Mouse (Mus musculus): ENCODE measurements around the gene Erh. TPM values are rescaled to one million over a fixed set of nuclear protein-coding genes. Genes with fewer than 3 reads are reported as not detected.

Erh gene
- polyA plus RNA-seq, 1 experiment, result 9.8 TPM

- no peaks in the 10 kb centered on the region for H3K27me3 ChIP-seq (ENCODE audit: control insufficient read depth, insufficient read depth, low read length)
- WGBS, result 75% methylated on average over 5 of the region's 5 CpGs
- no peak overlapping the region for H3K27ac ChIP-seq (ENCODE audit: insufficient read depth, low read depth, low read length)
- TF ChIP-seq POLR2A (IDR thresholded peaks at IDR 0.05; ENCODE audit: low read depth, low read length) (no peak), CTCF (IDR thresholded peaks at IDR 0.05; ENCODE audit: extremely low read depth, insufficient read length, insufficient replicate concordance, low read depth, low read length) (no peak)
- H3K4me3 ChIP-seq (ENCODE audit: low read depth, low read length), result no peak overlapping the region
- no peaks in the 10 kb centered on the region for H3K36me3 ChIP-seq (ENCODE audit: control insufficient read depth, insufficient read depth, low read length)
- H3K4me1 ChIP-seq (ENCODE audit: control insufficient read depth, insufficient read depth, insufficient read length, low read length), result no peaks in the 10 kb centered on the region
These were observed 41.7 kb downstream of the Erh start for GRCm38 (mm10) chr12:80602432-80602831.

GRCm38 (mm10) chr12:80601597-80602269, 42.4 kb downstream of the Erh start:
- 88% methylated on average over 9 of the region's 9 CpGs for WGBS
- Histone ChIP-seq H3K4me1 (ENCODE audit: control insufficient read depth, insufficient read depth, insufficient read length, low read length) (no peaks in the 10 kb centered on the region), H3K27me3 (ENCODE audit: control insufficient read depth, insufficient read depth, low read length) (no peaks in the 10 kb centered on the region), H3K36me3 (ENCODE audit: control insufficient read depth, insufficient read depth, low read length) (no peaks in the 10 kb centered on the region), H3K27ac (ENCODE audit: insufficient read depth, low read depth, low read length) (no peak overlapping the region), H3K4me3 (ENCODE audit: low read depth, low read length) (no peak overlapping the region)
- TF ChIP-seq CTCF (IDR thresholded peaks at IDR 0.05; ENCODE audit: extremely low read depth, insufficient read length, insufficient replicate concordance, low read depth, low read length), result no peak
- TF ChIP-seq POLR2A (IDR thresholded peaks at IDR 0.05; ENCODE audit: low read depth, low read length), result no peak

GRCm38 (mm10) chr12:80598756-80599155, 45.4 kb downstream of the Erh start:
- Histone ChIP-seq H3K36me3 (ENCODE audit: control insufficient read depth, insufficient read depth, low read length) (no peaks in the 10 kb centered on the region), H3K27me3 (ENCODE audit: control insufficient read depth, insufficient read depth, low read length) (no peaks in the 10 kb centered on the region), H3K4me3 (ENCODE audit: low read depth, low read length) (no peak overlapping the region), H3K27ac (ENCODE audit: insufficient read depth, low read depth, low read length) (no peak overlapping the region), H3K4me1 (ENCODE audit: control insufficient read depth, insufficient read depth, insufficient read length, low read length) (no peaks in the 10 kb centered on the region)
- TF ChIP-seq POLR2A (IDR thresholded peaks at IDR 0.05; ENCODE audit: low read depth, low read length) (no peak), CTCF (IDR thresholded peaks at IDR 0.05; ENCODE audit: extremely low read depth, insufficient read length, insufficient replicate concordance, low read depth, low read length) (no peak)
- WGBS, result 63% methylated on average over 6 of the region's 6 CpGs

- H3K4me1 ChIP-seq (ENCODE audit: control insufficient read depth, insufficient read depth, insufficient read length, low read length), result no peaks in the 10 kb centered on the region
- H3K36me3 ChIP-seq (ENCODE audit: control insufficient read depth, insufficient read depth, low read length), result no peaks in the 10 kb centered on the region
- no peak for TF ChIP-seq POLR2A (IDR thresholded peaks at IDR 0.05; ENCODE audit: low read depth, low read length)
- no peak for TF ChIP-seq CTCF (IDR thresholded peaks at IDR 0.05; ENCODE audit: extremely low read depth, insufficient read length, insufficient replicate concordance, low read depth, low read length)
- no peak overlapping the region for H3K4me3 ChIP-seq (ENCODE audit: low read depth, low read length)
- H3K27ac ChIP-seq (ENCODE audit: insufficient read depth, low read depth, low read length), result no peak overlapping the region
- H3K27me3 ChIP-seq (ENCODE audit: control insufficient read depth, insufficient read depth, low read length), result no peaks in the 10 kb centered on the region
- WGBS, result 72% methylated on average over 7 of the region's 7 CpGs
These were observed 45.9 kb downstream of the Erh start for GRCm38 (mm10) chr12:80598236-80598635.

- Histone ChIP-seq H3K36me3 (ENCODE audit: control insufficient read depth, insufficient read depth, low read length) (no peaks in the 10 kb centered on the region), H3K4me1 (ENCODE audit: control insufficient read depth, insufficient read depth, insufficient read length, low read length) (no peaks in the 10 kb centered on the region), H3K4me3 (ENCODE audit: low read depth, low read length) (no peak overlapping the region), H3K27ac (ENCODE audit: insufficient read depth, low read depth, low read length) (no peak overlapping the region), H3K27me3 (ENCODE audit: control insufficient read depth, insufficient read depth, low read length) (no peaks in the 10 kb centered on the region)
- TF ChIP-seq CTCF (IDR thresholded peaks at IDR 0.05; ENCODE audit: extremely low read depth, insufficient read length, insufficient replicate concordance, low read depth, low read length) (no peak), POLR2A (IDR thresholded peaks at IDR 0.05; ENCODE audit: low read depth, low read length) (no peak)
- 71% methylated on average over 4 of the region's 4 CpGs for WGBS
These were observed 48.2 kb downstream of the Erh start for GRCm38 (mm10) chr12:80595968-80596367.

GRCm38 (mm10) chr12:80595566-80595965, 48.6 kb downstream of the Erh start:
- H3K4me1 ChIP-seq (ENCODE audit: control insufficient read depth, insufficient read depth, insufficient read length, low read length), result no peaks in the 10 kb centered on the region
- no peak overlapping the region for H3K27ac ChIP-seq (ENCODE audit: insufficient read depth, low read depth, low read length)
- no peak overlapping the region for H3K4me3 ChIP-seq (ENCODE audit: low read depth, low read length)
- TF ChIP-seq POLR2A (IDR thresholded peaks at IDR 0.05; ENCODE audit: low read depth, low read length) (no peak), CTCF (IDR thresholded peaks at IDR 0.05; ENCODE audit: extremely low read depth, insufficient read length, insufficient replicate concordance, low read depth, low read length) (no peak)
- WGBS, result 94% methylated on average over 4 of the region's 4 CpGs
- no peaks in the 10 kb centered on the region for H3K36me3 ChIP-seq (ENCODE audit: control insufficient read depth, insufficient read depth, low read length)
- H3K27me3 ChIP-seq (ENCODE audit: control insufficient read depth, insufficient read depth, low read length), result no peaks in the 10 kb centered on the region

GRCm38 (mm10) chr12:80594781-80595180, 49.4 kb downstream of the Erh start:
- H3K4me3 ChIP-seq (ENCODE audit: low read depth, low read length), result no peak overlapping the region
- WGBS, result 85% methylated on average over 4 of the region's 4 CpGs
- H3K4me1 ChIP-seq (ENCODE audit: control insufficient read depth, insufficient read depth, insufficient read length, low read length), result no peaks in the 10 kb centered on the region
- no peaks in the 10 kb centered on the region for H3K27me3 ChIP-seq (ENCODE audit: control insufficient read depth, insufficient read depth, low read length)
- H3K27ac ChIP-seq (ENCODE audit: insufficient read depth, low read depth, low read length), result no peak overlapping the region
- H3K36me3 ChIP-seq (ENCODE audit: control insufficient read depth, insufficient read depth, low read length), result no peaks in the 10 kb centered on the region
- TF ChIP-seq POLR2A (IDR thresholded peaks at IDR 0.05; ENCODE audit: low read depth, low read length), result no peak
